23 mouse cellular contexts compared by ENCODE assay signal in the genomic region with DNA sequence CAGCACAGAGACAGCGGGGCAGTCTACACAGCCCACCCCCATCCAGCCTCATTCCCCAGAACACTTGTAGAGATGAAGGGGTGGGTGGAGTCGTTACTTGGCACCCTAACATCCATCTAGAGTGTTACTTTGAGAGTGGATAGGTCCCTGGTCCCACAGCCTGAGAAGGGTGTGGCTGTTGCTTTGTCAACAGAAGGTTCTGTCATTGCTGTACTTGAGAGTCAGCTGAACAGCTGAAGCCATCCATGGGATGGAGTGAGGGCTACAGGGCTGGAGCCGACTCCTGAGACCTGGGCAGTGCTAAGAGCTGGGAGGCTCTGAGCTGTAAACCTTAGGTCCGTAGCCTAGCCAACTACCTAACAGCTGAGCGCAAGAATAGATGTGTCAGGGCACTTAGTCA.
DNase-seq lines count a peak whose midpoint lies in the region; ATAC-seq and TF ChIP-seq lines count a peak whose summit lies in the region.
"Had no signal": no experiment of that assay in that cellular context is flagged by ENCODE, and none has a peak within 500 bp of the region (broad histone marks: within the 10 kb centered on the region; RNA-seq: fewer than 3 reads in every experiment).

No protein-coding gene starts in this region.

- H3K27ac ChIP-seq in liver, adult 2 months (replicated peaks; ENCODE audit: insufficient read depth, low read depth, low read length), result no peak overlapping the region
- H3K27ac ChIP-seq in liver, postnatal 0 days (ENCODE audit: low read depth), result no peak overlapping the region
- H3K27ac ChIP-seq in lung, embryonic 16.5 days (ENCODE audit: low read length), result no peak overlapping the region
- H3K27ac ChIP-seq: embryonic facial prominence, embryonic 13.5 days; embryonic facial prominence, embryonic 15.5 days; forebrain, embryonic 10.5 days; forebrain, embryonic 12.5 days had no signal

- H3K9ac ChIP-seq in liver, adult 2 months (ENCODE audit: low read depth, low read length), result no peak overlapping the region
- no peak overlapping the region for H3K9ac ChIP-seq in liver, postnatal 0 days (replicated peaks)
- no peak overlapping the region for H3K9ac ChIP-seq in lung, embryonic 16.5 days (ENCODE audit: low read length)
- H3K9ac ChIP-seq: embryonic facial prominence, embryonic 13.5 days; embryonic facial prominence, embryonic 15.5 days; forebrain, embryonic 12.5 days had no signal

- no peak for TF ChIP-seq EP300 in liver, postnatal 0 days (IDR thresholded peaks at IDR 0.05; ENCODE audit: low read depth)

- no peak for DNase-seq in liver, adult 2 months (ENCODE audit: extremely low read depth, low read depth, low spot score)
- DNase-seq in liver, postnatal 0 days, result no peak
- DNase-seq in lung, postnatal 36 days, result no peak
- peak; percentile 3 for DNase-seq in lung, postnatal 25 days (ENCODE audit: low spot score)
- DNase-seq in lung, postnatal 10 days, result no peak
- no peak for DNase-seq in frontal cortex, postnatal 25 days (ENCODE audit: low spot score in 2 of 2)
- DNase-seq: adrenal gland, adult 2 months; adrenal gland, postnatal 10 days; adrenal gland, postnatal 25 days; cerebellum, adult 11 months; cerebellum, adult 18-20 months; cerebellum, adult 8-10 months; cerebellum, adult 9-11 months; cerebellum, postnatal 14 days; cerebellum, postnatal 36 days; embryo, embryonic 11 days had no signal

- H3K4me3 ChIP-seq in liver, adult 2 months (ENCODE audit: insufficient read depth, low read depth, low read length), result no peak overlapping the region
- H3K4me3 ChIP-seq in liver, postnatal 0 days (ENCODE audit: low read depth, low read length), result no peak overlapping the region
- no peak overlapping the region for H3K4me3 ChIP-seq in lung, embryonic 16.5 days (ENCODE audit: low read length)
- H3K4me3 ChIP-seq: embryonic facial prominence, embryonic 13.5 days; embryonic facial prominence, embryonic 15.5 days; erythroblast, embryonic 14.5 days; forebrain, embryonic 10.5 days; forebrain, embryonic 12.5 days had no signal

- no peaks in the 10 kb centered on the region for H3K79me2 ChIP-seq in liver, adult 2 months (ENCODE audit: control insufficient read depth, insufficient read depth, low read length)

- no peaks in the 10 kb centered on the region for H3K4me1 ChIP-seq in liver, adult 2 months (ENCODE audit: control insufficient read depth, insufficient read depth, low read length)
- H3K4me1 ChIP-seq in liver, postnatal 0 days (ENCODE audit: insufficient read depth), result no peaks in the 10 kb centered on the region
- H3K4me1 ChIP-seq in lung, embryonic 16.5 days (replicated peaks; ENCODE audit: control insufficient read depth, insufficient read depth, low read length), result no peaks in the 10 kb centered on the region; the same call in 1 of the 2 replicates
- H3K4me1 ChIP-seq: embryonic facial prominence, embryonic 13.5 days; embryonic facial prominence, embryonic 15.5 days had no signal

- no peak for ATAC-seq in liver, postnatal 0 days
- ATAC-seq in lung, embryonic 16.5 days (ENCODE audit: low read depth), result peak; percentile 85
- ATAC-seq: forebrain, embryonic 14.5 days had no signal

- H3K36me3 ChIP-seq in liver, adult 2 months (ENCODE audit: control insufficient read depth, insufficient read depth, low read length), result no peaks in the 10 kb centered on the region
- H3K36me3 ChIP-seq in liver, postnatal 0 days (replicated peaks; ENCODE audit: insufficient read depth, low read length), result no peaks in the 10 kb centered on the region
- H3K36me3 ChIP-seq in lung, embryonic 16.5 days (ENCODE audit: control insufficient read depth, insufficient read depth, low read length), result no peaks in the 10 kb centered on the region
- H3K36me3 ChIP-seq: embryonic facial prominence, embryonic 13.5 days; embryonic facial prominence, embryonic 15.5 days; forebrain, embryonic 10.5 days; forebrain, embryonic 12.5 days had no signal

- TF ChIP-seq POLR2A in liver, adult 2 months (IDR thresholded peaks at IDR 0.05; ENCODE audit: extremely low read depth, insufficient read depth, low read length), result 0 out of 2 replicates have a peak, but pooled peaks have one; percentile 13

- H3K9me3 ChIP-seq in liver, postnatal 0 days (ENCODE audit: low read length), result no peaks in the 10 kb centered on the region
- H3K9me3 ChIP-seq in lung, embryonic 16.5 days (ENCODE audit: control insufficient read depth, low read length), result no peaks in the 10 kb centered on the region
- H3K9me3 ChIP-seq: embryonic facial prominence, embryonic 13.5 days; embryonic facial prominence, embryonic 15.5 days; forebrain, embryonic 10.5 days; forebrain, embryonic 12.5 days had no signal

- no peak overlapping the region for H3K4me2 ChIP-seq in liver, postnatal 0 days (ENCODE audit: low read depth, low read length)
- H3K4me2 ChIP-seq in lung, embryonic 16.5 days (ENCODE audit: low read depth, low read length), result no peak overlapping the region
- H3K4me2 ChIP-seq: embryonic facial prominence, embryonic 13.5 days; embryonic facial prominence, embryonic 15.5 days; forebrain, embryonic 12.5 days had no signal

- H3K27me3 ChIP-seq in liver, adult 2 months (ENCODE audit: control insufficient read depth, insufficient read depth, low read length), result no peaks in the 10 kb centered on the region
- no peaks in the 10 kb centered on the region for H3K27me3 ChIP-seq in liver, postnatal 0 days (ENCODE audit: insufficient read depth, low read length)
- no peaks in the 10 kb centered on the region for H3K27me3 ChIP-seq in lung, embryonic 16.5 days (ENCODE audit: control insufficient read depth, insufficient read depth, low read depth, low read length)
- H3K27me3 ChIP-seq: embryonic facial prominence, embryonic 13.5 days; embryonic facial prominence, embryonic 15.5 days had no signal

- no peak for TF ChIP-seq CTCF in liver, adult 2 months (IDR thresholded peaks at IDR 0.05; ENCODE audit: low read depth, low read length)
- no peak for TF ChIP-seq CTCF in liver, postnatal 0 days (IDR thresholded peaks at IDR 0.05; ENCODE audit: low read depth)

- WGBS in liver, adult 2 months, result 84% methylated on average over 5 of the region's 5 CpGs
- 61% methylated on average over 5 of the region's 5 CpGs for whole genome bisulfite sequencing in liver, postnatal 0 days (ENCODE audit: insufficient replicate concordance)
- 54% methylated on average over 5 of the region's 5 CpGs for WGBS in lung, embryonic 16.5 days
